Mouse (Mus musculus): ENCODE results near the gene Cyp4f39.

The Cyp4f39 gene

GRCm38 (mm10) chr17:32452482-32452881, at the start of gene Cyp4f39:
Cyp4f39 (plus strand) TSS chr17:32452723.
- DNase-seq: no peak

DNA sequence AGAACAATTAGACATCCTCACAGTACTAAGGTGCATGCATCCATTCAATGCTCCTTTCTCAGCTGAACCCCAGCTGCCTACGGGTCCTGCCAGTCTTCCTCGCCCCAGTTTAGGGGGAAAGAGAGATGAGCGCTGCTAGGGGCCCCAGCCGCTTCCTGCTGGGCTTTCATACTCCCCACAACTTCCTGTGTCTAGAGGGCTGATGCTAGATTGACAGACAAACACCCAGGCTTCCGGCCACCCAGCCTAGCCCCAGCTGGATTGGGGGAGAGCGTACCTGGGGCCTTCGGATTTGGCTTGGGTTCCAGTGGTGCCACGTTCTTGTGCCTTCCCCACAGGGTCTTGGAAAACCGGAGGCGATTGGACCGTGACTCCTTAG, 49.8 kb upstream of the Cyp4f39 start:
- DNase-seq: no peak

- no peak for DNase-seq
Observed at GRCm38 (mm10) chr17:32403417-32403816, 49.1 kb upstream of the Cyp4f39 start, which contains the start of gene Rasal3. Rasal3 (minus strand) TSS chr17:32403583.

- DNase-seq: no peak
Observed at GRCm38 (mm10) chr17:32411898-32412297, 40.6 kb upstream of the Cyp4f39 start.

GRCm38 (mm10) chr17:32415417-32416020, 37.0 kb upstream of the Cyp4f39 start:
- DNase-seq: no peak

GRCm38 (mm10) chr17:32416771-32417170, 35.8 kb upstream of the Cyp4f39 start:
- no peak for DNase-seq

DNA sequence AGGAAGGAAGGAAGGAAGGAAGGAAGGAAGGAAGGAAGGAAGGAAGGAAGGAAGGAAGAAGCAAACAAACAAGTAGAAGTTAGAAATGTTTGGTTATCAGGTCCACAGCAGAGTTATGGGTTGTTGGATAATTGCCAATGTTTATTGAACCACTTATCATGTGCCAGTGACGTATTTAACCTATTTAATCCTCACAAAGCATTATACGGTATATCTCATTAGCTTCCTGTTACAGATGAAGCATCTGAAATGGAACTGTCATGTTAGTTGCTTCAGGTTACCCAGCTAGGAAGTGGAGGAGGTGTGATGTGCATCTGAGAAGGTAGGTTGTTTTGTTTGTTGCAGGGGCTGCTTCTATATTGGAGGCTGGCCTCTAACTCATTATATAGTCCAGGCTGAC, 32.5 kb upstream of the Cyp4f39 start:
- no peak for DNase-seq

- no peak for DNase-seq
Observed at GRCm38 (mm10) chr17:32420781-32421180, 31.7 kb upstream of the Cyp4f39 start.

DNA sequence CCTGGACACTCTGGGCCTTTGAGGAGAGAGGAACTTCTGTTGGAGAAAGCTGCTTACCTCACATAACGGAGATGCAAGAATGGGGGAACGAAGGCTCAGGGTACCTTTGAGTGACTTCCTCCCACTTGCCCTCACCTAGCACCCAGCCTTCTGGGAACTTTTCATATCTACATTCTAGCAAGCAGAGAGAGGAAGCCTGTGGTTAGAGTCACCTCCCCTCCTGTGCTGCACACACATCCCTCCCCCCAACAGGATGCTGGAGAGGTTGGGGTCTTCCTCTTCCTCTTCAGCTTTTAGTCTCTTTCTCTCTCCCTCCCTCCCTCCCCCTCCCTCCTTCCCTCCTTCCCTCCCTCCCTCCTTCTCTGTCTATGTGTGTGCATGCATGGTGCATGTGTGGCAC, 28.5 kb upstream of the Cyp4f39 start, which contains the start of gene Pglyrp2:
TSS of gene Pglyrp2 (minus strand) at position 134 of the 400 bp plus-strand sequence.
- no peak for DNase-seq

DNA sequence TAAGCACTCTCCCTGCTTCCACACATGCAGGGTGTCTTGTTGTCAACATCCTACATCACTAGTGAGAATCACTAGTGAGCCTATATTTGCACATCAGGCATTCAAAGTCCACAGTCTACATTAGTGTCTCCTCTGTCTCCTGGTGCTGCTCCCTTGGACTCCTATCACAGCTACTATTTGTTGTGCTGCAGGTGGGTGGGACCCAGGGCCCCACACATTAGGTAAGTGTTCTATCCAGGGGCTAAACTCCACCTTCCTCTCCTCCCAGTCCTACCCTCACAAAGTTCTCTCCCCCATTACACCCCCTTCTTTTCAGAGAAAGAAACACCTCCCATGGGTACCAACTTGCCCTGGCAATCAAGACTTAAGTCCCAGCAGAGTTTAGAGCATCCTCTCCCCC, 25.9 kb upstream of the Cyp4f39 start:
- no peak for DNase-seq

- DNase-seq: no peak
Observed at GRCm38 (mm10) chr17:32431972-32432371, 20.6 kb upstream of the Cyp4f39 start.

GRCm38 (mm10) chr17:32434324-32434723, 18.2 kb upstream of the Cyp4f39 start:
- DNase-seq: no peak

GRCm38 (mm10) chr17:32435151-32435550, 17.4 kb upstream of the Cyp4f39 start:
- DNase-seq: no peak

GRCm38 (mm10) chr17:32437106-32437505, 15.4 kb upstream of the Cyp4f39 start:
- no peak for DNase-seq

- no peak for DNase-seq
Observed at GRCm38 (mm10) chr17:32443245-32443644, 9.3 kb upstream of the Cyp4f39 start.

- DNase-seq: no peak
Observed at GRCm38 (mm10) chr17:32445016-32445415, 7.5 kb upstream of the Cyp4f39 start.

- DNase-seq: no peak
Observed at GRCm38 (mm10) chr17:32447195-32447594, 5.3 kb upstream of the Cyp4f39 start.

DNA sequence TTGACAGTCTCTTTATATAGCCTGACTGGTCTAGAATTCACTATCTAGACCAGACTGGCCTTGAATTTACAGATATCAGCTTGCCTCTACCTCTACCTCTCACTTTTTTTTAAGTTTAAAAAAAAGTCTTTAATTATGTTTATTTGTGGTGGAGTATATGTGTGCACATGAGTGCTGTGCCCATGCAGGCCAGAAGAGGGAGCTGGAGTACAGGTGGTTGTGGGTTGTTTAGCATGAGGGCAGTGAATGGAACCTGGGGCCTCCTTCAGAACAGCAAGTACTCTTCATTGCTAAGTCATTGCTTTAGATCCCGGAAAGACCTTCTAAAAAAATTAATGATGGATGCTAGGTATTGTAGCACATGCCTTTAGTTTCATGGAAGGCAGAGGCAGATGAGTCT, 3.5 kb upstream of the Cyp4f39 start:
- DNase-seq: no peak

- no peak for DNase-seq
Observed at GRCm38 (mm10) chr17:32450844-32451537, 1.5 kb upstream of the Cyp4f39 start.

- no peak for DNase-seq
Observed at GRCm38 (mm10) chr17:32454188-32454587, 1.7 kb downstream of the Cyp4f39 start.

GRCm38 (mm10) chr17:32454997-32455396, 2.5 kb downstream of the Cyp4f39 start:
- DNase-seq: no peak

DNA sequence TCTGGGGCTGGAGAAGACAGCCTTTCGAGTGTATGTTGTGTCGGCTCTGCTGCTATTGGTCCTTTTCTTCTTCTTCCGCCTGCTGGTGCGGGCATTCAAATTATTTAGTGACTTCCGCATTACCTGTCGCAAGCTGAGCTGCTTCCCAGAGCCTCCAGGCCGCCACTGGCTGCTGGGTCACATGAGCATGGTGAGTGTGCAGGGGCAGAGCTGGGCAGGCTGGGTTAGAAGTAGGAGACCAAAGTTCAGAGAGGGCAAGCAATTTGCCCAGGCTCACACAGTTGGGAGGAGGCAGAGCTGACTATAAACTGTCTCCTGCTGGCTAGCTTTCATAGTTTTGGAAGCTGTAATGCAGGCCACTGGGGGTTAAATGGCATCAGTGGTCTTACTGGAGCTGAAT, 16.0 kb downstream of the Cyp4f39 start:
- DNase-seq: no peak

DNA sequence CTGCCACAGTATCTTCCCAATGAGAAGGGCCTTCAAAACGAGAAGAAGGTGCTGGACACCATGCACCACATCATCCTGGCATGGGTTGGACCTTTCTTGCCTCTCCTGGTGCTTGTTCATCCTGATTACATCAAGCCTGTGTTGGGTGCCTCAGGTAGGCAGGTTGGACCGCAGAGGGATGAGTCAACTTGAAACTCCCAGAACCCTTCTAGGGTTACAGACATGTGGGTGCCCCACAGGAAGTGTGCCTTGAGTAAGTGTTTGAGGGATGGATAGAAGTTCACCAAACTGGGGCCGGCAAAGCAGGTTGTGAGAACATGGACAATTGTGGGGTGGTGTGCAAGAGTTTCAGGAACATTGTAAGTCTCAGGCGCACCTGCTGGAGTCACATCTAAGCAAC, 18.3 kb downstream of the Cyp4f39 start:
- DNase-seq: no peak

DNA sequence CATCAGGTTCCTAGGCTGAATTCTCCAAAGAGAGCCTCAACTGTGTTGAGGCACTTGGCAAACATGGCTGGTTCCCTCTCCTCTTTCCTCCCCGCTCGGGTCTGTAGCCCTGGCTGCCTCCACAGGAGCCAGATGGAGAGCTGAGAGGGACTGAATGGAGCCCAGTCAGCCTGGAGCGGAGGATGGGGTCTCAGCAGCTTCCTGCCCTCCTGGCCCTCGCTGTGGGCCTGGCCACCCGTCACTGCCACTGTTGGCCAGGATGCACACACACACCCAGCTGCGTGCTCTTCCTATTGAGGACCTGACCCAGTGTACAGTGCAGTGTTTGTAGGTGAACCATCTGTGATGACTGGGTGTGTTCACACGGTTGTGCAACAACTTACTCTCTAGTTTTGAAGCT, 19.7 kb downstream of the Cyp4f39 start:
- no peak for DNase-seq

Measured in right cerebral cortex, postnatal 14 days (tissue).